Mouse (Mus musculus) inflammation-experienced regulatory T-cells (primary cell): ENCODE data around the gene Olfr1199. TPM values are rescaled to one million over a fixed set of nuclear protein-coding genes. Genes with fewer than 3 reads are reported as not detected.

ENCODE experiments used
- polyA plus RNA-seq, 2 experiments: library from polyadenylated mRNA; unstranded; fragments of 100-300 nt; shearing (Covaris generic); gene quantifications; one replicate each; pipeline ENCODE4 v1.2.1; 2017

Gene Olfr1199
- polyA plus RNA-seq, result not detected

DNA sequence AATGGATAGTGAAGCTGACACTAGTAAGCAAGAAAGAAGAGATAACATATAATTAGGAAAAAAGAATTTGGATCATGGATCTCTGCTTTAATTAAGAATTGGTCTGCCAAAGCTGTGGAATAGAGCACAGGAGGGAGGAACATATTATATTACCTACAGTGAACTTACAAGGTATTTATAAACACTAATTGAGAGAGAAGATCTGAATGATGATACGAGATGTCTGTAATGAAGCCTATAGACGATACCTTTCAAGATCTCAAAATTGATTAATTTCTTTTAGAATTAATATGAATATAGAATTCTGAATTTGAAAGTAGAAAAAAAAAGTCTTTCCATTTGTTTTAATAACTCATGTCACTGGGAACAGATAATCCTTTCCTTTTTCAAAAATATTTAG lies at the start of gene Olfr1199:
Gene Olfr1199, minus strand, starts transcription at position 101 of the 400 bp plus-strand sequence.

DNA sequence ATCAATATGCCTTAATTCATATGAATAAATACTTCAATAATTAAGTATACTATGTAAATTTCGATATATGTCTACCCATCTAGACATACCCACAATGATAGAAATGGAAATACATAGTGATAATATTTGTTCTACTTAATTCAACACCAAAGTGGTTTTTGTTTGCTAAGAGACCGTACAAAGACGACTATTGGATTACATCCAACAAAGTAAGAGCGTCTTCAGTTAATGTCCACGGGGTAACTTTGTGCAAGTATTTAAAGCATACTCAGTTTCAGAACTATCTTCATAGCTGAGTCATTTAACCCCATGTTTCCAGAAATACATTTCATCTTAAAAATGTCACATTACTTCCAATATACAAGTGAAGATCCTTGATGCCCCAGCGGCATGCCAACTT lies 32.5 kb upstream of the Olfr1199 start, which contains the start of gene Olfr1201:
Gene Olfr1201, plus strand, starts transcription at position 301 of the 400 bp plus-strand sequence.

DNA sequence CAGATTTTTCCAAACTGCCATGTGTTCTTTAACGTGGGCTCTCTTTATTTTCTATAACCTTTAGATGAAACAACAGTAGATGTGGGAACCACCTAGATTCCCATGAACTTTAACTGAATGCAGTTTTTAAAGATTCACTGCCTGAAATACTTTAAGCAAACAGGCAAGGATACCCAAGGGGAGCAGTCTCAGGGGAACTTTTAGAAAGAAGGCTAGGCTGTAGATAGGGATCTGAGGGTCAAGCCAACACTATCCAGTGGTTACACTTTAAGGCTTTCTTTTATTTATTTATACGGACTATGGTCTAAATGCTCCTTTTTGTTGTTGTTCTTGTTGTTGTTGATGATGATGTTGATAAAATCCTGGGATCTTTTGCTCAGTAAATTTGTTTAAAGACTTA lies 10.1 kb upstream of the Olfr1199 start, which contains the start of gene Olfr1200:
Gene Olfr1200, minus strand, starts transcription at position 101 of the 400 bp plus-strand sequence.

DNA sequence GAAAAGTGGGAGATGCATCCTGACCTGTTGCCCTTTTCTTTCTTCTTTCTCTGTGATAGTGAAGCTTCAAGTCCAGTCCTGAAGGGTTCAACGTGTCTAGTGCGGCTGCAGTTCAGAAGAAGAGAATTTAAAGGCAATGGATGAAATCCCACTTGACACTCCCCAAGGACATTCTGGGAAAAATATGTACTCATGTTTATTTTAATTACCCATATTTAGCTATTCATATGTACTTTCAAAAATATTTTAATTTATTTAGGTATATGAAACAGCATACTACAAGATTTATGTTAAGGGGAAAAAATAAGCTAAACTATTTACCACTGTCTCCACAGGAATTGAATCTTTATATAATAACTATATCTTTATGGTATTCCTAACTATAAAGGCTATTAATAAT lies 9.0 kb downstream of the Olfr1199 start, which contains the start of gene Olfr1198:
Gene Olfr1198, minus strand, starts transcription at position 101 of the 400 bp plus-strand sequence.

DNA sequence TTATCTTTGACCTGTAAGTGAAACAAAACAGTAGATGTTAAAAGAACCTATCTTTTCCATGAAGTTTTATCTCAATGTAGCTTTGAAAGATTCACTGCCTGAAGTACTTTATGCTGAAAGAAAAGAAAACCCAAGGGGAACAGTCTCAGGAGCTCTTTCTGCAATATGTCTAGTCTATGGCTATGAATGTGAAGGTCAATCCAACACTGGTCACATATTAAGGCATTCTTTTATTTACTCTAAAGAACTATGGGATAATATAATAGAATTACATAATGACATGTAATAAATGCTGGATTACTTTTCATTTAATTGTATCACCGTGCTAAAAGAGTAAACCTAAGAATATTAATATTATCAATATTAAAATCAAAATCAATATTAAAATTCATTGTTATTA lies 28.0 kb downstream of the Olfr1199 start, which contains the start of gene Olfr1197:
Gene Olfr1197, minus strand, starts transcription at position 101 of the 400 bp plus-strand sequence.

DNA sequence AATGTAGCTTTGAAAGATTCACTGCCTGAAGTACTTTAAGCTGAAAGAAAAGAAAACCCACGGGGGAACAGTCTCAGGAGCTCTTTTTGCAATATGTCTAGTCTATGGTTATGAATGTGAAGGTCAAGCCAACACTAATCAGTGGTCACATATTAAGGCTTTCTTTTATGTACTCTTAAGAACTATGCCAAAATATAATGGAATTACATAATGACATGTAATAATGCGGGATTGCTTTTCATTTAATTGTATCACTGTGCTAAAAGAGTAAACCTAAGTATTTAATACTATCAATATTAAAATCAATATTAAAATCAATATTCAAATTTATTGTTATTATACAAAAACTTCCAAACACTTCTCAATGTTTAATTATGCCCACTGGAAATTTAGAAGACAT lies 55.8 kb downstream of the Olfr1199 start, which contains the start of gene Olfr1196:
Gene Olfr1196, minus strand, starts transcription at position 101 of the 400 bp plus-strand sequence.

Other genes starting within 250 kb of the Olfr1199 start
- under 1 TPM in 1 of 2 experiments, not detected in 1; 0.12 TPM for gene Olfr1186, start 241.9 kb downstream of the Olfr1199 start, polyA plus RNA-seq
- under 1 TPM in 1 of 2 experiments, not detected in 1; 0.17 TPM for gene Olfr1188, start 203.5 kb downstream of the Olfr1199 start, polyA plus RNA-seq
- not detected for gene Olfr1189, start 174.0 kb downstream of the Olfr1199 start, polyA plus RNA-seq
- under 1 TPM in 1 of 2 experiments, not detected in 1; 0.34 TPM for gene Olfr1191-ps1, start 119.9 kb downstream of the Olfr1199 start, polyA plus RNA-seq
- under 1 TPM in 1 of 2 experiments, not detected in 1; 0.21 TPM for gene Olfr1192-ps1, start 112.0 kb downstream of the Olfr1199 start, polyA plus RNA-seq
- under 1 TPM; 0.16 to 0.23 TPM for gene Olfr1193, start 84.8 kb downstream of the Olfr1199 start, polyA plus RNA-seq
- under 1 TPM; 0.28 to 0.33 TPM for gene Olfr1195, start 71.3 kb downstream of the Olfr1199 start, polyA plus RNA-seq
- not detected for gene Olfr1196, start 55.9 kb downstream of the Olfr1199 start, polyA plus RNA-seq
- 1 to 10 TPM in 1 of 2 experiments, not detected in 1; 1.5 TPM for gene Olfr1197, start 28.1 kb downstream of the Olfr1199 start, polyA plus RNA-seq
- under 1 TPM in 1 of 2 experiments, not detected in 1; 0.12 TPM for gene Olfr1198, start 9.1 kb downstream of the Olfr1199 start, polyA plus RNA-seq
- gene Olfr1200, start 10.0 kb upstream of the Olfr1199 start, polyA plus RNA-seq, result not detected
- not detected for gene Olfr1201, start 32.6 kb upstream of the Olfr1199 start, polyA plus RNA-seq
- under 1 TPM in 1 of 2 experiments, not detected in 1; 0.04 TPM for gene Olfr1202, start 54.0 kb upstream of the Olfr1199 start, polyA plus RNA-seq
- 1 to 10 TPM in 1 of 2 experiments, under 1 TPM in 1; 0.17 to 1.2 TPM for gene Olfr1205, start 69.3 kb upstream of the Olfr1199 start, polyA plus RNA-seq
- under 1 TPM in 1 of 2 experiments, not detected in 1; 0.06 TPM for gene Olfr1204, start 88.8 kb upstream of the Olfr1199 start, polyA plus RNA-seq
- gene Olfr1206, start 102.8 kb upstream of the Olfr1199 start, polyA plus RNA-seq, result under 1 TPM in 1 of 2 experiments, not detected in 1; 0.61 TPM
- gene Olfr1208, start 141.8 kb upstream of the Olfr1199 start, polyA plus RNA-seq, result 1 to 10 TPM in 1 of 2 experiments, not detected in 1; 1.9 TPM
- gene Olfr1209, start 154.7 kb upstream of the Olfr1199 start, polyA plus RNA-seq, result under 1 TPM; 0.04 to 0.37 TPM
- gene Olfr1211, start 177.6 kb upstream of the Olfr1199 start, polyA plus RNA-seq, result not detected
- under 1 TPM in 1 of 2 experiments, not detected in 1; 0.16 TPM for gene Olfr1212, start 193.5 kb upstream of the Olfr1199 start, polyA plus RNA-seq
- not detected for gene Gm13762, start 219.8 kb upstream of the Olfr1199 start, polyA plus RNA-seq
- gene Olfr1214, start 232.2 kb upstream of the Olfr1199 start, polyA plus RNA-seq, result under 1 TPM in 1 of 2 experiments, not detected in 1; 0.23 TPM
- gene Olfr1215, start 246.5 kb upstream of the Olfr1199 start, polyA plus RNA-seq, result under 1 TPM; 0.49 to 0.53 TPM